Mouse (Mus musculus): Measurements from ENCODE around the gene Car6. TPM values are rescaled to one million over a fixed set of nuclear protein-coding genes. Genes with fewer than 3 reads are reported as not detected.

Gene Car6
- total RNA-seq (2021): not detected

- intact Hi-C loops (cut with DNase I): no loop called here
- no peak for DNase-seq (ENCODE audit: low spot score in 2 of 2)
These were observed at the start of gene Car6 for GRCm38 (mm10) chr4:150201232-150201631. Gene Car6, minus strand, starts transcription at chr4:150201332.

GRCm38 (mm10) chr4:150249731-150250270, 48.7 kb upstream of the Car6 start:
- intact Hi-C loops (cut with DNase I): loop anchor here (2.0 kb wide), 1 partner anchor 73 kb away; no protein-coding TSS in a partner anchor
- no peak for DNase-seq (ENCODE audit: low spot score in 2 of 2)

GRCm38 (mm10) chr4:150248917-150249316, 47.8 kb upstream of the Car6 start:
- no peak for DNase-seq (ENCODE audit: low spot score in 2 of 2)
- intact Hi-C loops (cut with DNase I): loop anchor here (2.0 kb wide), 1 partner anchor 72 kb away; no protein-coding TSS in a partner anchor

- intact Hi-C loops (cut with DNase I): loop anchor here (2.0 kb wide), 1 partner anchor 71 kb away; no protein-coding TSS in a partner anchor
- DNase-seq (ENCODE audit: low spot score in 2 of 2): peak; percentile 59 to 64
These were observed 46.9 kb upstream of the Car6 start for GRCm38 (mm10) chr4:150248009-150248408.

- DNase-seq (ENCODE audit: low spot score in 2 of 2): no peak
- intact Hi-C loops (cut with DNase I): no loop called here
These were observed 44.7 kb upstream of the Car6 start for GRCm38 (mm10) chr4:150245876-150246275.

GRCm38 (mm10) chr4:150242745-150243144, 41.6 kb upstream of the Car6 start:
- DNase-seq (ENCODE audit: low spot score in 2 of 2): no peak
- intact Hi-C loops (cut with DNase I): no loop called here

GRCm38 (mm10) chr4:150241708-150242107, 40.6 kb upstream of the Car6 start:
- DNase-seq (ENCODE audit: low spot score in 2 of 2): no peak
- intact Hi-C loops (cut with DNase I): no loop called here

GRCm38 (mm10) chr4:150240381-150240886, 39.3 kb upstream of the Car6 start:
- DNase-seq (ENCODE audit: low spot score in 2 of 2): no peak
- intact Hi-C loops (cut with DNase I): no loop called here

GRCm38 (mm10) chr4:150239951-150240368, 38.8 kb upstream of the Car6 start:
- peak; percentile 58 to 60 for DNase-seq (ENCODE audit: low spot score in 2 of 2)

GRCm38 (mm10) chr4:150239503-150239902, 38.4 kb upstream of the Car6 start:
- no peak for DNase-seq (ENCODE audit: low spot score in 2 of 2)
- intact Hi-C loops (cut with DNase I): no loop called here

More at GRCm38 (mm10) chr4:150239951-150240368, 38.8 kb upstream of the Car6 start:
- intact Hi-C loops (cut with DNase I): no loop called here

GRCm38 (mm10) chr4:150239087-150239480, 38.0 kb upstream of the Car6 start:
- no peak for DNase-seq (ENCODE audit: low spot score in 2 of 2)
- intact Hi-C loops (cut with DNase I): no loop called here

- DNase-seq (ENCODE audit: low spot score in 2 of 2): no peak
- intact Hi-C loops (cut with DNase I): no loop called here
These were observed 37.4 kb upstream of the Car6 start for GRCm38 (mm10) chr4:150238433-150239086.

- intact Hi-C loops (cut with DNase I): no loop called here
These were observed 36.7 kb upstream of the Car6 start for GRCm38 (mm10) chr4:150237636-150238361.

GRCm38 (mm10) chr4:150236521-150237481, 35.7 kb upstream of the Car6 start, which contains the start of gene Eno1:
Gene Eno1, plus strand, starts transcription at chr4:150236721.
- intact Hi-C loops (cut with DNase I): no loop called here
- peak; percentile 93 for DNase-seq (ENCODE audit: low spot score in 2 of 2)

More at GRCm38 (mm10) chr4:150237636-150238361, 36.7 kb upstream of the Car6 start:
- DNase-seq (ENCODE audit: low spot score in 2 of 2): no peak

GRCm38 (mm10) chr4:150236031-150236430, 34.9 kb upstream of the Car6 start:
- DNase-seq (ENCODE audit: low spot score in 2 of 2): no peak
- intact Hi-C loops (cut with DNase I): no loop called here

- intact Hi-C loops (cut with DNase I): no loop called here
- no peak for DNase-seq (ENCODE audit: low spot score in 2 of 2)
These were observed 34.5 kb upstream of the Car6 start for GRCm38 (mm10) chr4:150235585-150235984.

GRCm38 (mm10) chr4:150234599-150235327, 33.6 kb upstream of the Car6 start:
- intact Hi-C loops (cut with DNase I): no loop called here
- no peak for DNase-seq (ENCODE audit: low spot score in 2 of 2)

GRCm38 (mm10) chr4:150231871-150232270, 30.7 kb upstream of the Car6 start:
- intact Hi-C loops (cut with DNase I): no loop called here
- peak; percentile 46 to 63 for DNase-seq (ENCODE audit: low spot score in 2 of 2)

Data from left cerebral cortex, postnatal 36 days (tissue).